Mouse (Mus musculus): ENCODE measurements around the gene Pde4a.

GRCm38 (mm10) chr9:21211624-21212023 is 46.1 kb downstream of the Pde4a start:
- TF ChIP-seq POLR2A (IDR thresholded peaks at IDR 0.05; ENCODE audit: low read depth, low read length) (no peak), CTCF (conservative IDR thresholded peaks at IDR 0.05; ENCODE audit: insufficient read depth, insufficient read length, low read depth, low read length) (no peak)

Data from kidney, adult 2 months (tissue).